Mouse (Mus musculus): ENCODE measurements around the gene Fadd. TPM values are rescaled to one million over a fixed set of nuclear protein-coding genes. Genes with fewer than 3 reads are reported as not detected.

Fadd gene
- polyA plus RNA-seq (2014; fragmentation: Illumina TruSeq; extraction: RNeasy Lipid Tissue Mini Kit (QIAGEN cat#74804); ENCODE audit: low read depth, low replicate concordance), result 3.8 TPM

GRCm38 (mm10) chr7:144582284-144582980 lies at the start of gene Fadd:
Fadd (minus strand) TSS chr7:144582463.

GRCm38 (mm10) chr7:144553237-144554122 lies 28.8 kb downstream of the Fadd start, which contains the start of gene Ppfia1:
Ppfia1 (minus strand) TSS chr7:144553729.

Other genes with a start within 250 kb of the Fadd start
- 11.7 TPM for gene Cttn, start 111.5 kb downstream of the Fadd start, polyA plus RNA-seq (2014; fragmentation: Illumina TruSeq; extraction: RNeasy Lipid Tissue Mini Kit (QIAGEN cat#74804); ENCODE audit: low read depth, low replicate concordance)
- gene Ppfia1, start 28.7 kb downstream of the Fadd start, polyA plus RNA-seq (2014; fragmentation: Illumina TruSeq; extraction: RNeasy Lipid Tissue Mini Kit (QIAGEN cat#74804); ENCODE audit: low read depth, low replicate concordance), result 56.9 TPM
- 1.1 TPM for gene Ano1, start 169.5 kb upstream of the Fadd start, polyA plus RNA-seq (2014; fragmentation: Illumina TruSeq; extraction: RNeasy Lipid Tissue Mini Kit (QIAGEN cat#74804); ENCODE audit: low read depth, low replicate concordance)